Mouse (Mus musculus) embryo, embryonic 10 days (tissue): Measurements from ENCODE around the gene Dhcr7.

Experiments
- DNase-seq: peaks from one replicate; pipeline ENCODE4 v3.0.0-alpha.2; 2015; ENCODE audit warnings: low spot score

Gene Dhcr7

GRCm38 (mm10) chr7:143822375-143823265 is at the start of gene Dhcr7, which contains the start of gene Nadsyn1:
Gene Dhcr7 (plus strand): TSS chr7:143823145.
Gene Nadsyn1 (minus strand): TSS chr7:143822849.
- peak; percentile 98 for DNase-seq

- DNase-seq: no peak
Observed at GRCm38 (mm10) chr7:143776137-143776536, 46.8 kb upstream of the Dhcr7 start.

- no peak for DNase-seq
Observed at GRCm38 (mm10) chr7:143777375-143777774, 45.6 kb upstream of the Dhcr7 start.

GRCm38 (mm10) chr7:143783378-143783995 is 39.5 kb upstream of the Dhcr7 start:
- peak; percentile 45 for DNase-seq

GRCm38 (mm10) chr7:143783996-143784829 is 38.7 kb upstream of the Dhcr7 start, which contains the start of gene Mrgpre:
Gene Mrgpre (minus strand): TSS chr7:143784500.
- peak; percentile 78 for DNase-seq

GRCm38 (mm10) chr7:143792336-143792985 is 30.5 kb upstream of the Dhcr7 start:
- no peak for DNase-seq

- DNase-seq: peak; percentile 42
Observed at GRCm38 (mm10) chr7:143793121-143793520, 29.8 kb upstream of the Dhcr7 start.

- DNase-seq: no peak
Observed at GRCm38 (mm10) chr7:143798783-143799182, 24.2 kb upstream of the Dhcr7 start.

GRCm38 (mm10) chr7:143800770-143801169 is 22.2 kb upstream of the Dhcr7 start:
- DNase-seq: no peak

- no peak for DNase-seq
Observed at GRCm38 (mm10) chr7:143801195-143802065, 21.5 kb upstream of the Dhcr7 start.

GRCm38 (mm10) chr7:143805199-143805624 is 17.7 kb upstream of the Dhcr7 start:
- DNase-seq: no peak

- peak; percentile 25 for DNase-seq
Observed at GRCm38 (mm10) chr7:143808909-143809308, 14.0 kb upstream of the Dhcr7 start.

GRCm38 (mm10) chr7:143819201-143819600 is 3.7 kb upstream of the Dhcr7 start:
- DNase-seq: no peak

- DNase-seq: no peak
Observed at GRCm38 (mm10) chr7:143821241-143821640, 1.7 kb upstream of the Dhcr7 start.

- no peak for DNase-seq
Observed at GRCm38 (mm10) chr7:143823266-143823605, 291 bp downstream of the Dhcr7 start.

GRCm38 (mm10) chr7:143826985-143827384 is 4.0 kb downstream of the Dhcr7 start:
- DNase-seq: no peak

- DNase-seq: peak; percentile 99
Observed at GRCm38 (mm10) chr7:143829504-143830331, 6.8 kb downstream of the Dhcr7 start.

GRCm38 (mm10) chr7:143830399-143830798 is 7.5 kb downstream of the Dhcr7 start:
- no peak for DNase-seq

GRCm38 (mm10) chr7:143832196-143832595 is 9.3 kb downstream of the Dhcr7 start:
- no peak for DNase-seq

GRCm38 (mm10) chr7:143832611-143833010 is 9.7 kb downstream of the Dhcr7 start:
- no peak for DNase-seq
